Mouse (Mus musculus): ENCODE data around the gene Hhat.

Gene Hhat

GRCm38 (mm10) chr1:192770495-192771331, at the start of gene Hhat:
Gene Hhat (minus strand): TSS chr1:192771223.
- DNase-seq: peak; percentile 68

GRCm38 (mm10) chr1:192818334-192818733, 47.3 kb upstream of the Hhat start:
- DNase-seq: no peak

- DNase-seq: no peak
These were observed 44.8 kb upstream of the Hhat start for GRCm38 (mm10) chr1:192815789-192816188.

- DNase-seq: peak; percentile 36
These were observed 43.7 kb upstream of the Hhat start for GRCm38 (mm10) chr1:192814700-192815099.

GRCm38 (mm10) chr1:192812758-192813157, 41.7 kb upstream of the Hhat start:
- DNase-seq: no peak

- no peak for DNase-seq
These were observed 41.3 kb upstream of the Hhat start for GRCm38 (mm10) chr1:192812290-192812689.

- DNase-seq: peak; percentile 28
These were observed 35.4 kb upstream of the Hhat start for GRCm38 (mm10) chr1:192806168-192807157.

GRCm38 (mm10) chr1:192800338-192800737, 29.3 kb upstream of the Hhat start:
- no peak for DNase-seq

- DNase-seq: peak; percentile 76
These were observed 28.4 kb upstream of the Hhat start for GRCm38 (mm10) chr1:192799165-192799991.

GRCm38 (mm10) chr1:192798212-192799164, 27.5 kb upstream of the Hhat start:
- no peak for DNase-seq

GRCm38 (mm10) chr1:192797011-192797274, 25.9 kb upstream of the Hhat start:
- no peak for DNase-seq

- peak; percentile 81 for DNase-seq
These were observed 25.4 kb upstream of the Hhat start for GRCm38 (mm10) chr1:192796201-192797010.

GRCm38 (mm10) chr1:192794957-192795745, 24.1 kb upstream of the Hhat start:
- DNase-seq: no peak

- DNase-seq: peak; percentile 60
These were observed 20.9 kb upstream of the Hhat start for GRCm38 (mm10) chr1:192791897-192792361.

GRCm38 (mm10) chr1:192790442-192790841, 19.4 kb upstream of the Hhat start:
- no peak for DNase-seq

GRCm38 (mm10) chr1:192789828-192790227, 18.8 kb upstream of the Hhat start:
- DNase-seq: peak; percentile 72

- no peak for DNase-seq
These were observed 18.1 kb upstream of the Hhat start for GRCm38 (mm10) chr1:192789111-192789522.

GRCm38 (mm10) chr1:192786194-192786593, 15.2 kb upstream of the Hhat start:
- DNase-seq: no peak

GRCm38 (mm10) chr1:192785046-192785961, 14.3 kb upstream of the Hhat start:
- no peak for DNase-seq

Data from embryo, embryonic 11 days (tissue).